Mouse (Mus musculus): ENCODE measurements around the gene Tubb2a.

DNA sequence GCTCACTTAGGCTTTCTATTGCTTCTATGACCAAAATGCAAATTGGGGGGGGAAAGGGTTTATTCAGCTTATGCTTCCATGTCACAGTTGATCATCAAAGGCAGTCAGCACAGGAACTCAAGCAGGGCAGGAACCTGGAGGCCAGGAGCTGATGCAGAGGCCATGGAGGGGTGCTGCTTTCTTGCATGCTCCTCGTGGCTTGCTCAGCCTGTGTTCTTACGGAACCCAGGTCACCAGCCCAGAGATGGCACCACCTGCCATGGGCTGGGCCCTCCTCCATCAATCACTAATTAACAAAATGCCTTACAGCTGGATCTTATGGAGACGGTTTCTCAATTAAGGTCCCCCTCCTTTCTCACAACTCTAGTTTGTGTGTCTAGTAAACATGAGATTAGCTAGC is 37.7 kb downstream of the Tubb2a start:
- TF ChIP-seq POLR2A (IDR thresholded peaks at IDR 0.05; ENCODE audit: extremely low read depth, insufficient read depth, low read length) (no peak), CTCF (IDR thresholded peaks at IDR 0.05; ENCODE audit: low read depth, low read length) (no peak)

All from liver, adult 2 months (tissue).